Mouse (Mus musculus): ENCODE results near the gene Dnm3. TPM values are rescaled to one million over a fixed set of nuclear protein-coding genes. Genes with fewer than 3 reads are reported as not detected.

Gene Dnm3
- polyA plus RNA-seq, 1 experiment: 54.3 TPM

DNA sequence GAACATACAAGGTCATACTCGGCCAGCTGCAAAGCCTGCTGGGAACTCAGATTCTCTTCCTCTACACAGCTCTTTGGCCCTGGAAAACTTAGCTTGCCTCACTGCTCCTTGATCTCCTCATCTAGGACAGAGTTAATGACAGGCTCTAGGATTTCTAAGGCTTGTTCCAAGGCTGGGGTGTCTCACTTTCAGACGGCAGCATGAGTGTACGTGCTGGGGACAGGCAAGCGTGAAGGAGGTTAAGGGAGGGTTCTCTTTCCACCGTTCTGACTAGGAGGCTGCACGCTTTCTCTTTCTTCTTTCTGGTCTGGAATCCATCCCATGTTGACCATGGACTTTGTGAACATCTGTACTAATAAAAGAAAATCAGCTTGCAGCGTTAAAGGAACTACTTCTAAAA is 315.2 kb downstream of the Dnm3 start:
- Histone ChIP-seq H3K27ac (ENCODE audit: insufficient read depth, low read length) (no peak overlapping the region), H3K4me1 (ENCODE audit: control insufficient read depth, insufficient read depth, low read length) (no peaks in the 10 kb centered on the region; the same call in 1 of the 2 replicates), H3K4me3 (ENCODE audit: insufficient read depth, low read length) (no peak overlapping the region)
- TF ChIP-seq CTCF (IDR thresholded peaks at IDR 0.05; ENCODE audit: extremely low read depth, insufficient read depth, low read length): no peak
- TF ChIP-seq POLR2A (IDR thresholded peaks at IDR 0.05; ENCODE audit: extremely low read depth, insufficient read depth, low read length): no peak

GRCm38 (mm10) chr1:162162249-162162648 is 315.6 kb downstream of the Dnm3 start:
- no peak overlapping the region for H3K4me3 ChIP-seq (ENCODE audit: insufficient read depth, low read length)
- H3K4me1 ChIP-seq (ENCODE audit: control insufficient read depth, insufficient read depth, low read length): no peaks in the 10 kb centered on the region; the same call in 1 of the 2 replicates
- no peak overlapping the region for H3K27ac ChIP-seq (ENCODE audit: insufficient read depth, low read length)
- no peak for TF ChIP-seq POLR2A (IDR thresholded peaks at IDR 0.05; ENCODE audit: extremely low read depth, insufficient read depth, low read length)
- no peak for TF ChIP-seq CTCF (IDR thresholded peaks at IDR 0.05; ENCODE audit: extremely low read depth, insufficient read depth, low read length)

- TF ChIP-seq CTCF (IDR thresholded peaks at IDR 0.05; ENCODE audit: extremely low read depth, insufficient read depth, low read length) (no peak), POLR2A (IDR thresholded peaks at IDR 0.05; ENCODE audit: extremely low read depth, insufficient read depth, low read length) (no peak)
- Histone ChIP-seq H3K4me1 (ENCODE audit: control insufficient read depth, insufficient read depth, low read length) (no peaks in the 10 kb centered on the region; the same call in 1 of the 2 replicates), H3K4me3 (ENCODE audit: insufficient read depth, low read length) (no peak overlapping the region)
These were observed 317.1 kb downstream of the Dnm3 start for GRCm38 (mm10) chr1:162160718-162161117.

DNA sequence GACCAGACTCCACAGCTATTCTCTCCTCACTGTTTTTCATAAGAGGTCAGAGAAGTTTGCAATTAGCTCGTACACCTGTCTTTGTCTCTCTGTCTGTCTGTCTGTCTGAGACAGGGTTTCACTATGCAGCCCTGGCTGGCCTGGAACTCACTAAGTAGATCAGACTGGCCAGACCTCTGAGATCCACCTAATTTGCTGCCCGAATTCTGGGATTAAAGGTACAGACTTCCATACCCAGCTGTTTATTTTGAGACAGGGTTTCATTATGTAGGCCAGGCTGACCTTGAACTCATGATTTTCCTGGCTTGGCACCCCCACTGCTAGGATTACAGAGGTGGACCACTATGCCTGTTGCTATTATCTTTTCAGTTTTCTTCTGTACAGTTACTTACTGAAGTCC is 319.3 kb downstream of the Dnm3 start:
- Histone ChIP-seq H3K27ac (ENCODE audit: insufficient read depth, low read length) (no peak overlapping the region), H3K4me3 (ENCODE audit: insufficient read depth, low read length) (no peak overlapping the region), H3K4me1 (ENCODE audit: control insufficient read depth, insufficient read depth, low read length) (no peaks in the 10 kb centered on the region)
- TF ChIP-seq CTCF (IDR thresholded peaks at IDR 0.05; ENCODE audit: extremely low read depth, insufficient read depth, low read length) (no peak), POLR2A (IDR thresholded peaks at IDR 0.05; ENCODE audit: extremely low read depth, insufficient read depth, low read length) (no peak)

More at GRCm38 (mm10) chr1:162160718-162161117, 317.1 kb downstream of the Dnm3 start:
- H3K27ac ChIP-seq (ENCODE audit: insufficient read depth, low read length): no peak overlapping the region

GRCm38 (mm10) chr1:162157659-162158058 is 320.2 kb downstream of the Dnm3 start:
- H3K4me3 ChIP-seq (ENCODE audit: insufficient read depth, low read length): no peak overlapping the region
- TF ChIP-seq POLR2A (IDR thresholded peaks at IDR 0.05; ENCODE audit: extremely low read depth, insufficient read depth, low read length): no peak
- TF ChIP-seq CTCF (IDR thresholded peaks at IDR 0.05; ENCODE audit: extremely low read depth, insufficient read depth, low read length): no peak
- H3K4me1 ChIP-seq (ENCODE audit: control insufficient read depth, insufficient read depth, low read length): no peaks in the 10 kb centered on the region
- H3K27ac ChIP-seq (ENCODE audit: insufficient read depth, low read length): no peak overlapping the region

GRCm38 (mm10) chr1:162156873-162157272 is 321.0 kb downstream of the Dnm3 start:
- Histone ChIP-seq H3K4me1 (ENCODE audit: control insufficient read depth, insufficient read depth, low read length) (no peaks in the 10 kb centered on the region), H3K4me3 (ENCODE audit: insufficient read depth, low read length) (no peak overlapping the region), H3K27ac (ENCODE audit: insufficient read depth, low read length) (no peak overlapping the region)
- TF ChIP-seq CTCF (IDR thresholded peaks at IDR 0.05; ENCODE audit: extremely low read depth, insufficient read depth, low read length) (no peak), POLR2A (IDR thresholded peaks at IDR 0.05; ENCODE audit: extremely low read depth, insufficient read depth, low read length) (no peak)

- H3K27ac ChIP-seq (ENCODE audit: insufficient read depth, low read length): no peak overlapping the region
- H3K4me1 ChIP-seq (ENCODE audit: control insufficient read depth, insufficient read depth, low read length): no peaks in the 10 kb centered on the region
- H3K4me3 ChIP-seq (ENCODE audit: insufficient read depth, low read length): no peak overlapping the region
- TF ChIP-seq POLR2A (IDR thresholded peaks at IDR 0.05; ENCODE audit: extremely low read depth, insufficient read depth, low read length) (no peak), CTCF (IDR thresholded peaks at IDR 0.05; ENCODE audit: extremely low read depth, insufficient read depth, low read length) (no peak)
These were observed 322.3 kb downstream of the Dnm3 start for GRCm38 (mm10) chr1:162155546-162155945.

DNA sequence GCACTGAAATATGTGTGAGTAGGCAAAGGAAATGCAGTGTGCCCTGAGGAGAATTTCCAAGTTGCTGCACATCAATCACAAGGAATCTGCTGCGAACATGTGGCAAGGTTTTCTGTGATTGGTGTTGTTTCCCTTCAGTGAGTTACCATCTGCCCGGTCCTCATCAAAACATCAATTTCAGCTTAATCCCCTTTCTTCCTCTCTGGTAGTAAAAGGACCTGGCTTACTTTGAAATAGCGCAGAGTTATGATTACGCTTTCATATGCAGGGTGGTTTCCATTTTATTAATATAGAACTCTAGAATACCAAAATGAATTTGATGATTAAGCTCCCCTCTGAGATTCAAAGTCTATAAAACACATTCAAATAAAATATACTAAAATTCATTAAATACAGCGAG is 324.7 kb downstream of the Dnm3 start:
- Histone ChIP-seq H3K4me3 (ENCODE audit: insufficient read depth, low read length) (no peak overlapping the region), H3K27ac (ENCODE audit: insufficient read depth, low read length) (no peak overlapping the region), H3K4me1 (ENCODE audit: control insufficient read depth, insufficient read depth, low read length) (no peaks in the 10 kb centered on the region)
- TF ChIP-seq CTCF (IDR thresholded peaks at IDR 0.05; ENCODE audit: extremely low read depth, insufficient read depth, low read length) (no peak), POLR2A (IDR thresholded peaks at IDR 0.05; ENCODE audit: extremely low read depth, insufficient read depth, low read length) (no peak)

- Histone ChIP-seq H3K27ac (ENCODE audit: insufficient read depth, low read length) (no peak overlapping the region), H3K4me3 (ENCODE audit: insufficient read depth, low read length) (no peak overlapping the region), H3K4me1 (ENCODE audit: control insufficient read depth, insufficient read depth, low read length) (no peaks in the 10 kb centered on the region)
- TF ChIP-seq POLR2A (IDR thresholded peaks at IDR 0.05; ENCODE audit: extremely low read depth, insufficient read depth, low read length): no peak
- TF ChIP-seq CTCF (IDR thresholded peaks at IDR 0.05; ENCODE audit: extremely low read depth, insufficient read depth, low read length): no peak
These were observed 328.1 kb downstream of the Dnm3 start for GRCm38 (mm10) chr1:162149730-162150129.

DNA sequence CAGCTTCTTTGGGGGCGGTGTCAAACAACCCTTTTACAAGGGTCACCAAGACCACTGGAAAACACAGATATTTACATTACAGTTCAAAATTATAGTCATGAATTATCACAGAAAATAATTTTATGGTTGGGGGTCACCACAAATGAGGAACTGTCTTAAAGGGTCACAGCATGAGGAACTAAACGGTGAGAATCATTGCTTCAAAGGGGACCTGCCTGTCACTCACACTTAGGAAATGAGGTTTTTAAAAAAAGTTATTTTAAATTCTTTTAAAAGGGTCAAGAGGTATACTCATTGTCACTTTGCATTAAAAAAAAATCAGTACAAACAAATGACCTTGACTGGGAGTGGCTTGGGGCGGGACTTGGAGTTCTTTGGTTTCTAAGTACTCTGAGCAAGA is 330.3 kb downstream of the Dnm3 start:
- no peak for TF ChIP-seq CTCF (IDR thresholded peaks at IDR 0.05; ENCODE audit: extremely low read depth, insufficient read depth, low read length)
- no peak for TF ChIP-seq POLR2A (IDR thresholded peaks at IDR 0.05; ENCODE audit: extremely low read depth, insufficient read depth, low read length)

More for the DNA sequence above, 330.3 kb downstream of the Dnm3 start:
- Histone ChIP-seq H3K4me3 (ENCODE audit: insufficient read depth, low read length) (no peak overlapping the region), H3K4me1 (ENCODE audit: control insufficient read depth, insufficient read depth, low read length) (no peaks in the 10 kb centered on the region), H3K27ac (ENCODE audit: insufficient read depth, low read length) (no peak overlapping the region)
